Mouse (Mus musculus) MEL (cell line): ENCODE results near the gene Fbxl19.

Experiments used
- CTCF ChIP-seq, 3 experiments: IDR thresholded peaks in 2 of 3; conservative IDR thresholded peaks in 1 of 3; 2 replicates each; pipeline ENCODE4 v1.5.1; 2011 to 2012; ENCODE audit warnings: low read length in 3 of 3, low read depth in 2 of 3, mild to moderate bottlenecking in 2 of 3, improper control_type of control experiment in 1 of 3, inconsistent platforms in 1 of 3, mixed read lengths in 1 of 3, moderate library complexity in 1 of 3; ENCODE audit not compliant: control insufficient read depth in 1 of 3, insufficient read depth in 1 of 3, poor library complexity in 1 of 3, severe bottlenecking in 1 of 3
- EP300 ChIP-seq, 2 experiments: IDR thresholded peaks; 2 replicates each; pipeline ENCODE4 v1.6.1; 2011; ENCODE audit warnings: improper control_type of control experiment in 2 of 2, low read length in 2 of 2, low read depth in 1 of 2, mild to moderate bottlenecking in 1 of 2
- RAD21 ChIP-seq: IDR thresholded peaks from 2 replicates; pipeline ENCODE4 v1.6.1; 2011; ENCODE audit warnings: mild to moderate bottlenecking, low read depth, low read length, improper control_type of control experiment
- USF2 ChIP-seq, 2 experiments: IDR thresholded peaks; 2 replicates each; pipeline ENCODE4 v1.6.1; 2011 to 2012; ENCODE audit warnings: improper control_type of control experiment in 2 of 2, low read length in 2 of 2, borderline replicate concordance in 1 of 2, inconsistent platforms in 1 of 2, low read depth in 1 of 2, mild to moderate bottlenecking in 1 of 2; ENCODE audit not compliant: insufficient read depth in 1 of 2
- ZC3H11A ChIP-seq: IDR thresholded peaks from 2 replicates; pipeline ENCODE4 v1.6.1; 2012; ENCODE audit warnings: low read depth, mild to moderate bottlenecking, inconsistent platforms, low read length, improper control_type of control experiment

DNA sequence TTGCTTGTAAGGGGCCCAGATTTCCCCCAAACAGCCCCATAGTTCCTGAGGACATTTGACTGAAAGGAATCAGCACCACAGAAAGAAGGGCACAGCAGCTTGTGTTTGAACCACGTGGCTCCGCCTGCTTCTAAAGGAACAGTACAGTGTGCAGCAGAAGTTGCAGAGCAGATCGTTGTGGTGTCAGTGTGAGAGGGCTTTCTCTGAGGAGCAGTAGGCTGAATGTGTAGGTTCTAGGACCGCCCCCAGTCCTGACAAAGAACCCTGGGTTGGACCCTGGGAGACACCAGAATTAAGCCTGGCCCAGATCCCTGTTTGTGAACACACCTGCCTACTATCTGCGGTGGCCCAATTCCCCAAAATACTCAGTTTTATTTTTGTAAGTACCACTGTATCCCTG lies 26.9 kb downstream of the Fbxl19 start:
- no peak for TF ChIP-seq EP300 (IDR thresholded peaks at IDR 0.05; ENCODE audit: low read depth in 1 of 2, low read length in 2 of 2)
- TF ChIP-seq CTCF (IDR thresholded peaks at IDR 0.05 in 2 of 3, conservative IDR thresholded peaks at IDR 0.05 in 1 of 3; ENCODE audit: control insufficient read depth in 1 of 3, insufficient read depth in 1 of 3, low read depth in 2 of 3, low read length in 3 of 3, poor library complexity in 1 of 3, severe bottlenecking in 1 of 3) = no peak
- no peak for TF ChIP-seq ZC3H11A
- TF ChIP-seq RAD21 = no peak
- TF ChIP-seq USF2 (IDR thresholded peaks at IDR 0.05; ENCODE audit: borderline replicate concordance in 1 of 2, insufficient read depth in 1 of 2, low read depth in 1 of 2, low read length in 2 of 2) = no peak
